In the genomic region with DNA sequence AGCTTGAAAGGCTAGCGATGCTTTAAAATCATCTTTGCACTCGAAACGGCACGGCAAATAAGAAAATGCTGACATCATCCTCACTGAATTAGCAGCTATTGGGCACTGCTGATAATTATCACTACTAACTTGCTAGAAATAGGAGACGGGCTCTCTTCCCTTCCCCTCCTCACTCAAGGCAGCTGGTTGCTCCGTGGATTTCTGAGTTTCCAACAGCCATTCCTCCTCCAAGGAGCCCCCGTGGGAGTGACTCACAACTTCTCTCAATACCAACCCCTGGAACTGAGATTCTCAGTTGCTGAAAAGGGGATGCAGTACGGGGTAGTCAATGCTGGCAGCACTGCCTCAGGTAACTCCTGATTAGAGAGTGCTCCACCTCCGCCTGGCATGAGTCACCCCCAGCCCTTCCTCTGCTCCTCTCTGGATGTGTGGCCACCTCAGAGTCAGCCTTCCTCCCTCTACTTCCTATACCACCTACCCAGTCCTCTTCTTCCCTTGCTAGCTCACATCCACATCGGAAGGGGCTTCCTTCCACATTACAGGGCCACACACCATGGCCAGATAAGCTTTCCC, we compare ENCODE assay signal across 9 mouse cellular contexts.
DNase-seq lines count a peak whose midpoint lies in the region; ATAC-seq lines count a peak whose summit lies in the region.
"Had no signal": no experiment of that assay in that cellular context is flagged by ENCODE, and none has a peak within 500 bp of the region (broad histone marks: within the 10 kb centered on the region; RNA-seq: fewer than 3 reads in every experiment).

No protein-coding gene starts in this region.

- H3K36me3 ChIP-seq in heart, embryonic 13.5 days, result peaks cover 1% of the 10 kb centered on the region; the same call in 1 of the 2 replicates
- no peaks in the 10 kb centered on the region for H3K36me3 ChIP-seq in liver, embryonic 12.5 days

- H3K9ac ChIP-seq in heart, embryonic 13.5 days, result no peak overlapping the region
- no peak overlapping the region for H3K9ac ChIP-seq in liver, embryonic 12.5 days
- H3K9ac ChIP-seq: limb, embryonic 15.5 days had no signal

- H3K4me2 ChIP-seq in heart, embryonic 13.5 days, result peak overlapping the region; percentile 28
- peak overlapping the region; percentile 47 for H3K4me2 ChIP-seq in liver, embryonic 12.5 days
- H3K4me2 ChIP-seq: limb, embryonic 15.5 days had no signal

- H3K9me3 ChIP-seq in heart, embryonic 13.5 days, result peaks cover 10% of the 10 kb centered on the region; the same call in 1 of the 2 replicates
- H3K9me3 ChIP-seq in liver, embryonic 12.5 days (replicated peaks), result no peaks in the 10 kb centered on the region
- H3K9me3 ChIP-seq: limb, embryonic 15.5 days had no signal

- H3K4me1 ChIP-seq in heart, embryonic 13.5 days, result peaks cover 20% of the 10 kb centered on the region
- peaks cover 21% of the 10 kb centered on the region for H3K4me1 ChIP-seq in liver, embryonic 12.5 days

- no peak overlapping the region for H3K4me3 ChIP-seq in heart, embryonic 13.5 days
- H3K4me3 ChIP-seq in liver, embryonic 12.5 days, result no peak overlapping the region
- H3K4me3 ChIP-seq: limb, embryonic 15.5 days had no signal

- no peak for DNase-seq in heart, postnatal 4 days
- DNase-seq in right cerebral cortex, adult 18-20 months, result peak; percentile 64
- no peak for DNase-seq in right cerebral cortex, postnatal 25 days
- DNase-seq in telencephalon, adult 2 months (ENCODE audit: low read depth, low spot score), result peak; percentile 68
- no peak for DNase-seq in ovary, postnatal 14 days (ENCODE audit: low spot score)
- no peak for DNase-seq in cerebellum, postnatal 14 days

- no peaks in the 10 kb centered on the region for H3K27me3 ChIP-seq in heart, embryonic 13.5 days (replicated peaks)
- H3K27me3 ChIP-seq in liver, embryonic 12.5 days (replicated peaks), result no peaks in the 10 kb centered on the region
- H3K27me3 ChIP-seq: limb, embryonic 15.5 days had no signal

- 42% methylated on average over 10 of the region's 10 CpGs for WGBS in heart, embryonic 13.5 days
- 25% methylated on average over 10 of the region's 10 CpGs for WGBS in liver, embryonic 12.5 days (ENCODE audit: insufficient replicate concordance)

- ATAC-seq in heart, embryonic 13.5 days (ENCODE audit: extremely low read depth, insufficient number of reproducible peaks, low FRiP score, low TSS enrichment), result no peak
- peak; percentile 46 for ATAC-seq in liver, embryonic 12.5 days

- no peak overlapping the region for H3K27ac ChIP-seq in heart, embryonic 13.5 days (replicated peaks)
- no peak overlapping the region for H3K27ac ChIP-seq in liver, embryonic 12.5 days
- H3K27ac ChIP-seq: limb, embryonic 15.5 days had no signal

Comparison
In these comparisons a context has a peak if more than half of its experiments do, and no peak if none do; other contexts are left out.
1. DNase-seq: peak in right cerebral cortex, adult 18-20 months (single experiment) and telencephalon, adult 2 months (single experiment); none in heart, postnatal 4 days (single experiment), right cerebral cortex, postnatal 25 days (single experiment), ovary, postnatal 14 days (single experiment) and cerebellum, postnatal 14 days (0 of 2).